Mouse (Mus musculus) cerebellum, postnatal 25 days (tissue): ENCODE results near the gene Myo3b.
"Not testable (repeated sequence)": the region's sequence is repeated elsewhere in the genome, so short reads cannot be mapped to it uniquely, and the experiment has no call there.

Experiments
- DNase-seq, 2 experiments: peaks; one replicate each; pipeline ENCODE4 v3.0.0; 2021; ENCODE audit warnings: mixed read lengths in 2 of 2

The Myo3b gene

DNA sequence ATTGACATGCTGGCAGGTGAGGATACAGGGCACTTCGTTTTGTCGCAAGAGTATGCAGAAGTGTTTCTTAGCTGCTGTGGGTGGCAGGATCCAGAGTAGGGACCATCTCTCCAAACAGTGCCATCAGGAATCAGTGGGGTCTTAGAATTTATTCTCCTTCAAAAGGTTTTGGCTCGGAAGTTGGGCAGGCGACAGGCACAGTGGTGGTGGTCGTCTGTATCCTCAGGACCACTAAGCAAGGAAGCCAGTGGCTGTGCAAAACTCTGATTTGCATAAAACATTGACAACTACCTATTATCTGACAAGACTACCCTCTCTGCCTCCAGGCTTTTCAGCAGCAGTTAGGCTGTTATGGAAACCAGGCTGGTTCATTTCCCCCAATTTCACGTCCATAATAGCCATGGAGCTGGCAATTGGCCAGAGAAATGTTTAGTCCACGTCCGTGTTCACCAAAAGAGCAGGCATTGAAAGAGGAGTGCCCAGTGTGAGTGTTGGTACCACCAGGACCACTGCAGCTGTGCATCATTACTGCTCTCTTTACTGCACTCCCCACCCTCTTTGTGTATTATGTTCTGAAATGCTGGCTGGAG is 163.7 kb downstream of the Myo3b start:
- no peak for DNase-seq

GRCm38 (mm10) chr2:70208411-70208810 is 169.5 kb downstream of the Myo3b start:
- no peak for DNase-seq

DNA sequence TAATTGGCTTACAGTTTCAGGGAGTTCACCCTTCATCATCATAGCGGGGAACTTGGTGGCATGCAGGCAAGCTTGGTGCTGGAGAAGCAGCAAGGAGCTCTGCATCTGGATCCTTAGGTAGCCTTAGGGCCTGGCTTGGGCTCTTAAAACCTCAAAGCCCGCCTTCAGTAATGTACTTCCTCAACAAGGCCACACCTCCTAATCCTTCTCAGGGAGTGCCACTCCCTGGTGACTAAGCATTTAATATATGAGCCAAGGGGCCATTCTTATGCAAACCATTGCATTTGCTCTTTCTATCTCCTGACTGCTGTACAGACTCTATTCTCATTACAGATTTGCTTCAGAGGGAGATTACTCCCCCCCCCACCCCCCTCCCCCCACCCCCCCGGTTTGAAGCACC is 170.9 kb downstream of the Myo3b start:
- DNase-seq, result no peak

DNA sequence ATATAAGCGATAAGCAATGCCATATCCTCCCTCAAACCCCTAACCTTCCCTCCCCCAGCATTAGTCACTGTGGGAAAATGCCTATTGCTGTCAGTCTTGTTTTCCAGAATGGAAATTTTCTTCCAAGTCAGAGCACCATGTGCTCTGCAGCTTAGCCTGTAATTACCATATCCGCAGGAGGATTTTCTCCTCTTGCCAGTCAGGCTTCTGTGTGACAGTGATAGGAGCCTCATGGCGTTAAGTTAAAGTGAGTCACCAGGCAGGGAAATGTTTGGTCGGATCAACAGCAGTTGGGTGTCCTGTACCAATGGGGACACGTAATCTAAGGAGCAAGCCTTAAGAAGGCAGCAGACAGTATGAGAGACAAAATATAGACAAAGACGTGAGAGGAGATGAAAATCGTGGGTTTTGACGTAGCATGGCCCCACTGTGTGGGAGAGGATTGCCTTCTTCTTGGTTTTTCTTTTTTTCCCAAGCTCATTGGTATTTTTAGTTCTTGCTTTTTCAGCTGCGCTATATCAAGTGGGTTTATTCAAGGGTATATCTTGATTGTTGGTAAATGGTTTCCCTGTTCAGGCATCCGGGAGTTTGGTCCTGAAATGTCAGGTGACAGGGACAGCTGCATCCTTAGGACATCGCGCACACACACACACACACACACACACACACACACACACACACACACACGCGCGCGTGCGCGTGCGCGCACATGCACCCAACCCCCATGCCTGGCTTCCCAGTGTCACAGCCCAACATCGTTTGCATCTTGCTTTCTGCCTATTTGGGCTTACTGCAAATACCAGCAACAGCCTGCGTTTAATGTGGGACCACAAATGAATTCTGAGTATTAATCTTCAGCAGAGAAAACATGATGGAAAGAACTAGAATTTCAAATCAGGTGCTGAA is 171.8 kb downstream of the Myo3b start:
- DNase-seq, result no peak

DNA sequence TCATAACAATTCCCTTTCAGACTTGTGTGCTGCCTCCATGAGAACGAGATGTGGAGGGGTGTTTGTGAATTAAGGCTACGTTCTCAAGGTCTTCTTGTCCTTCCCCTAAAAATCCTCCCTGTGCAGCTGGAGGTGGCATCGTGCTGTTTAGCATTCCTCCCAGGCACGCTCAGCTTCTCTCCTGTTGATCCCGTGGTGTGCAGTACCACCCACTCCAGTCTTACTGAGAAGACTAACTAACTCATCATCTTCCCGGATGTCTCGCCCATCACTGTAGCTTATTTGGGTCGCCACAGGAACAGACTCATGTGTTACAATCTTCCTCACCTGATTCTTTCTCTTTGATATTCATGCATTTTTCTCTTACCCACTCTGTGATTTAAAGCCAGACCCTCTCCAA is 175.5 kb downstream of the Myo3b start:
- no peak for DNase-seq

DNA sequence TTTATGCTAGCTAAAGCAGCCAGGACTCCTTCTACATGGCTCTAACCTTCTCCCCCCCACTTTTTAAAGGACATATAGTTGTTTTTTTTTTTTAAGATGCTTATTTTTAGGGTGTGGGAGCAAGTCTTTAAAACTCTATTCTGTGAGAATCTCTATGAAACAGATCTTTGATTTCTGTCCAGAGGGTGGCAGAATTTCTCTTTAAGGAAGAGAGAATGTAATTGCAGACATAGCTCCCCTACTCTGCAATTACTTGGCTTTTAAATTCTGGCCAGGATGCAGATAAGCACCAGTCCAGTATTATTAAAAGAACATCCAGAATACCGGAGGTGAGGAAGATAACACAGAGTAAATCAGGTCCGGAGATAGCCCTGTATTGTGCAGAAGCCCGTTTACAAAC is 178.9 kb downstream of the Myo3b start:
- DNase-seq, result no peak

GRCm38 (mm10) chr2:70218469-70218868 is 179.5 kb downstream of the Myo3b start:
- no peak for DNase-seq

DNA sequence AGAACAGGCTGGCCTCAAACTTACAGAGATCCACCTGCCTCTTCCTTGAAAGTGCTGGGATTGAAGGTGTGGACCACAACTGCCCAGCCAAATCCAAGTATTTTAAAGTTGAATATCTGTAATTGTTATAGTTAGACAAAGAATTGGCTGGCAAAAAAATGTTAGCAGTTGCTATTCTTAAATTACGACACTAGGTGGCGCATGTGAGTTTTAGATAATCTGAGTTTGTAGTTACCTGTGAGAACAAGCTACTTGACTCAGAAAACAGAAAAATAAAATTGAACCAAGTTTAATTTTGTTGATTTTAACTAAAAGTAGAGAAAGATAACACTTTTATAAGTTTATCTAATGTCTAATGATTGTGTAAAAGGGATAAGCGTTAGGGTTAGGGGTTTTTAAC is 187.8 kb downstream of the Myo3b start:
- no peak for DNase-seq

- not testable (repeated sequence) for DNase-seq
Observed at GRCm38 (mm10) chr2:70234450-70234849, 195.5 kb downstream of the Myo3b start.

- DNase-seq, result no peak
Observed at GRCm38 (mm10) chr2:70245981-70246380, 207.1 kb downstream of the Myo3b start.

GRCm38 (mm10) chr2:70248616-70249015 is 209.7 kb downstream of the Myo3b start:
- DNase-seq, result no peak

- no peak for DNase-seq
Observed at GRCm38 (mm10) chr2:70249872-70250271, 210.9 kb downstream of the Myo3b start.

DNA sequence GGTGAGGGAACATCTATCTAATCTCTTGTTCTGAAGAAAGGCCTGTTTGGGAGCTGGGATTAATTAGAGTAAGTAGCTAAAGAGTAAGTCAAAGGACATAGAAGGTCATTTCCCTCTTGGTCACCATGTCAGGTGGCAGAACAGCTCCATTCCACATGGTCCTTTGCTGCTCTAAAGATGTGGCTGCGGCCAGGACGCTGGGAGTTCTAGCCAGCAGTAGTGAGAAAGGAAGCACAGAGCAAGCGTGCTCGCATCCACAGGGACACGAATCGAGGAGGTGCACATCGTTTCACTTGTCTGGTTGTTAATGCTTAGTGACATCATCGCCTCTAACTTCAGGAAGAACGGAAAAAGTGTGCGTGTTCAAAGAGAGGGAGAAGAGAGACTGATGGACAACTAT is 212.3 kb downstream of the Myo3b start:
- DNase-seq, result no peak

- peak in 1 of 2 experiments; percentile 12 for DNase-seq
Observed at GRCm38 (mm10) chr2:70259357-70260000, 220.6 kb downstream of the Myo3b start.

DNA sequence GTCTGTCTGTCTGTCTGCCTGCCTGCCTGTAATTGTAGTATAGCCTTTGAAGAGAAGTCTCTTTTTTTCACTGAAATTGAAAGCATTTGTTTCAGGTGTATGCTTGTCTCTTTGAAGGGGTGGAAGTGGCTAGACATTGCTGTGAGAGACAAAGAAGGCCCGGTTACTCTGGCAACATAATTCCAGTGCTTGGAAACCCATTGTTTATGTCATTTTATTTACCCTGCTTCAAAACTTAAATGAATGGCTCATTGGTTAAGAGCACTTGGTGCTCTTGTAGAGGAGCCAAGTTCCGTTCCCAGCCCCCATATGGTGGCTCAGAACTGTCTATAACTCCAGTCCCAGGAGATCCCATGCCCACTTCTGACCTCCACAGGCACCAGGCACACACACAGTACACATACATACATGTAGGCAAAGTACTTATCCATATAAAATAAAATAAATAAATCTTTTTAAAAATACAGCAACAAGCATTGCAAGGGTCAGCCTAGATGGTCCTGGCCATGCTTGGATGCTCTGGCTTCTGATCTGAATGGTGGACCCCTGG is 221.8 kb downstream of the Myo3b start:
- no peak for DNase-seq

DNA sequence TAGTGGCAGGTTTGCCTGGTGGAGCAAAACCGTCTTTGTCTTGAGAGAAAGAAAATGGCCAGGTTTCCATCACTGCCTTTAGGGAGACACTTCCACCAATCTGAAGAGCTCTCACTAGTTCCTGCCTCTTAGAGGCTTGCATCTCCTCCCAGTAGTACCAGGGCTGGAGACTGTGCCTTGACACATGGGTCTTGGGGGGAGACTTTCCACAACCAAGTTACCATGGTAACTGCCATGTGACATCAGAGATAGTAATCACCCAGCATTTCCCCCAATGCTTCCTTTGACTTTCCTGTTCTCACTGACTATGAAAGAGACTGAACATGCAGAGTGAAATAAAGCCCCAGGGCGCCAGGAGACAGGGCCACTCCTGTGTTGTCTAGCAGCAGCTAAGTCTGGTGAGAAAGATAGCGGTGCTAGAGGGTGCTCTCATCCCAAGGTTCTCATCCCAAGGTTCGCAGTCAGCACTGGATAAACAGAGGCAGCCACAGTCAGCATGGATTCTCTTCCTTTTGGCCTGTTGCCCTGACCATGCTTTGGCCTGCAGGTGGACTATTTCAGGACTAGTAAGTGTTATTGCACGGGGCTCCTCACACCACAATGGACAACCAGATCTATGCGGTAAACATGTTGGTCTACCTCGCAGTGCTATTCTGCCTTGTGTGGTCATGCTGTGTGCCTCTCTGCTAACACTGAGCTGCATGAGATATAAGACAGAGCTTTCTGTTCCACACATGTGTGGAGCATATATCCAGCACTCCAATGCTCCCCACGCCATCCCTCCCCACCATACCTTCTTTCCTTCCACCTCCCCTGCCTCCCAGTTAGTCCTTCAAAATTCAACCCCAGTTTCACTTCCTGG is 223.0 kb downstream of the Myo3b start:
- DNase-seq, result no peak

DNA sequence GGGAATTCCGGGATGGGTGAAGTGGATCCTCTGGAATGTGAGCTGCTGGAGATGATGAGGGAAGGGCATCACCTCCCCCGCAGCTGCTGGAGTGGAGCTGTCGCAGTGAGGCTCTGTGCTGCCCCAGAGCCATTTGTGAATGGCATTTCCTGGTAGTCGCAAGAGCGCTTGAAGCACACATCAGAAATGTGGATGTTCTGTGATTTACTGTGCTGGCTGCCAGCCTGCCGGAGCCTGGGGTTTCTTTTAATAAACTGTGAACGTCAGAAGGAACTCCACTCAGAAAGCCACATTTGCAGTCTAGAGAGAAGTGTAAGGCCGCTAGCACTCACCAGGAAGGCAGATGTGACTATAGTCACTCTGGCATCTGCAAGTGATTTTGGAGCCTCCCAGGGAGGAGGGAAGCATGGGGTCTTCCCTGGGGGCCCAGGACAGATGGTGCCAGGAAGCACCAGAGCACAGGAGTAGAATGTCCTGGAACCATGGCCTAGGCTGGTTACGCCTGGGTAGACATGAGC is 223.7 kb downstream of the Myo3b start:
- no peak for DNase-seq

GRCm38 (mm10) chr2:70278425-70279277 is 239.7 kb downstream of the Myo3b start:
- peak; percentile 32 to 65 for DNase-seq

DNA sequence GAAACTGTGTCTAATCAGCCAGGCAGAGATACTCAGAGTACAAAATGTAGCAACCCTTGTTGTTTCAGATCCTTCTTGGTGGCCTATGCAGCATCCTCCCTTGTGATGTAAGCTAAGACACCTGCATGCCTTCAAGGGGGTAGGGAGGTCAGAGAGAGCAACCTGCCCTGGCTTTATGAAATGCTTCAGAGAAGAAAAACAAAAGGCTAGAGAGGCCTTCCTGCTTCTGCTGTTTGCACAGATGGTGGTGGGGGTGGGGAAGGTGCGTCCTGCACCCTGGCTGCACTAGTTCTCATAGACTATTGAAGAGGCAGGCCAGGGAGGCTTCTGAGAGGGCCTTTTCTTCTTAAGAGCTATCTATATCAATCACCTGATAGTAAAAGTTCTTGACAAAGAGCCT is 245.2 kb downstream of the Myo3b start:
- DNase-seq, result no peak

- DNase-seq, result no peak
Observed at GRCm38 (mm10) chr2:70291063-70291462, 252.1 kb downstream of the Myo3b start.

GRCm38 (mm10) chr2:70292776-70293175 is 253.8 kb downstream of the Myo3b start:
- no peak for DNase-seq
